18 mouse cellular contexts compared by ENCODE assay signal in genomic region chr14:105725741-105726140, GRCm38 (mm10).
DNase-seq lines count a peak whose midpoint lies in the region; ATAC-seq lines count a peak whose summit lies in the region.
"Had no signal": no experiment of that assay in that cellular context is flagged by ENCODE, and none has a peak within 500 bp of the region (broad histone marks: within the 10 kb centered on the region; RNA-seq: fewer than 3 reads in every experiment).

No protein-coding gene starts in this region.

- no peaks in the 10 kb centered on the region for H3K9me3 ChIP-seq in megakaryocyte, embryonic 14.5 days
- H3K9me3 ChIP-seq: embryonic facial prominence, embryonic 15.5 days; forebrain, embryonic 10.5 days; forebrain, embryonic 15.5 days; heart, embryonic 12.5 days; hindbrain, embryonic 15.5 days had no signal

- no peak for ATAC-seq in megakaryocyte, adult 5-6 weeks (ENCODE audit: poor library complexity, severe bottlenecking)
- ATAC-seq in megakaryocyte progenitor cell, adult 5-6 weeks (replicated peaks; ENCODE audit: poor library complexity), result peak; percentile 35
- no peak for ATAC-seq in CD4-positive, CD25-positive, alpha-beta regulatory T cell, adult 4 months
- ATAC-seq: activated CD4-positive, CD25-positive, alpha-beta regulatory T cell, adult 4 months; forebrain, embryonic 15.5 days had no signal

- H3K27me3 ChIP-seq in megakaryocyte, embryonic 14.5 days (replicated peaks), result no peaks in the 10 kb centered on the region
- H3K27me3 ChIP-seq: embryonic facial prominence, embryonic 15.5 days; forebrain, embryonic 15.5 days; heart, embryonic 12.5 days; hindbrain, embryonic 15.5 days had no signal

- DNase-seq in ZHBTc4 (ENCODE audit: low read depth, low spot score), result peak; percentile 39
- no peak for DNase-seq in urinary bladder, postnatal 10 days (ENCODE audit: low spot score)
- DNase-seq: adrenal gland, postnatal 14 days; cerebellum, adult 11-12 months; cerebellum, adult 9-10 months; cerebellum, postnatal 25 days; gastrocnemius, postnatal 36 days had no signal

- H3K36me3 ChIP-seq in megakaryocyte, embryonic 14.5 days (replicated peaks; ENCODE audit: low read length), result no peaks in the 10 kb centered on the region
- H3K36me3 ChIP-seq: embryonic facial prominence, embryonic 15.5 days; forebrain, embryonic 10.5 days; forebrain, embryonic 15.5 days; heart, embryonic 12.5 days; hindbrain, embryonic 15.5 days had no signal

- H3K4me3 ChIP-seq in megakaryocyte, embryonic 14.5 days (replicated peaks), result peak overlapping the region; percentile 53
- H3K4me3 ChIP-seq: embryonic facial prominence, embryonic 15.5 days; erythroblast, embryonic 14.5 days; forebrain, embryonic 10.5 days; forebrain, embryonic 15.5 days; heart, embryonic 12.5 days; hindbrain, embryonic 15.5 days had no signal

- H3K4me1 ChIP-seq in megakaryocyte, embryonic 14.5 days, result peaks cover 18% of the 10 kb centered on the region
